Mouse (Mus musculus): Measurements from ENCODE around the gene Ehbp1. TPM values are rescaled to one million over a fixed set of nuclear protein-coding genes. Genes with fewer than 3 reads are reported as not detected.

Gene Ehbp1
- polyA plus RNA-seq, 1 experiment from 2014 or later, result 21.4 TPM

DNA sequence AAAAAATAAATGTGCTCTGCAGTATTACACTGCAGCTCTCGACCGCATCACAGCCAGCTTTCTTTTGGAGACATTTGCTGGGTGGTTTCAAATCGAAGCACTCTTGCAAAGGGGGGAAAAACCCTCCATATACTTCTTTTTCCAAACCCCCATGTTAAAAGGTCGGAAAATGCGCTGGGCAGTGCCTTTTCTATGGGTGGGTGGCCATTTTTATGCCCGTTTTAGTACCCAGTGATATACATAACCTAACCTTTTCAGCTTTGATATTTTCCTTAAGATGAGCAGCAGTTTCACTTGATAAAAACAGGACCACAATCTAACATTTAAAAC lies 334.3 kb downstream of the Ehbp1 start:
- Histone ChIP-seq H3K27me3 (replicated peaks) (peaks cover 38% of the 10 kb centered on the region), H3K27ac (ENCODE audit: poor library complexity, severe bottlenecking) (no peak overlapping the region), H3K9ac (no peak overlapping the region), H3K4me1 (replicated peaks) (peaks cover 37% of the 10 kb centered on the region), H3K9me3 (replicated peaks) (no peaks in the 10 kb centered on the region), H3K4me2 (peak overlapping the region; percentile 69), H3K36me3 (no peaks in the 10 kb centered on the region), H3K4me3 (peak overlapping the region; percentile 41)
- 11% methylated on average over 6 of the region's 6 CpGs for WGBS
- no peak for ATAC-seq (ENCODE audit: insufficient number of reproducible peaks, low FRiP score)

DNA sequence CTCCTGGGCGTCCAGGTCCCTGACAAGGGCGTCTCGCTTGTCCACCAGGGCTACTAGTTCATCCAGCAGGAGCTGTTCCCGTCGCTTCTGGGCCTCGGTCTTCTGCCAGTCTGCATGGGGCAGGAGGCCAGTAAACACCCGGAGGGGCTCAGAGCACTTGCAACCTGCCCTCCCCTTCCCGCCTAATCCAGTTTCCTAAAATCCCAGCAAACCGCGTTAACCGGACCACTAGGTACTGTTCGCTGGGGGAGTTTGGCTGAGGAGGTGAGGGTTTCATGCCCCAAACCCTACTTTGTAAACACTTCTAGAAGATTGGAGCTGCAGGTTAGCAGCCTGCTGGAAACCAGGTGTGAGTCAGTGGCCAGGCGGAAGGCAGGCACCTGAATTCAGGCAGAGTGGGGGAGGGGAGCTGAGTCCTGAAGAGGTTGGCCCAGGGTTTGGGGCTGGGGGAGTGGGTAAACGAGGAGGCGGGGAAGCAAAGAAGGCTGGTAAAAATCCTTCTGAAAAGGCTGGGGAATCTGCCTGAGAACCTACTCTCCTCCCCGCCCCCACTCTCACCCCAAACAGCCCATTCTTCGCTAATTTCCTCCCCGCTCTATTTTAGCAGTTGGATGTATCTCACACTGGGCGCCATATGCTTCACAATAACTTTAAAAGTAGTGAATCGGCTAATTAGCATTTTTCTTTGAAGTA lies 334.9 kb downstream of the Ehbp1 start:
- WGBS, result 15% methylated on average over 20 of the region's 20 CpGs
- Histone ChIP-seq H3K4me2 (peak overlapping the region; percentile 69), H3K4me3 (peak overlapping the region; percentile 41; the same call in 1 of the 2 replicates), H3K27ac (ENCODE audit: poor library complexity, severe bottlenecking) (no peak overlapping the region), H3K9ac (no peak overlapping the region), H3K9me3 (replicated peaks) (no peaks in the 10 kb centered on the region), H3K27me3 (replicated peaks) (peaks cover 41% of the 10 kb centered on the region), H3K4me1 (replicated peaks) (peaks cover 41% of the 10 kb centered on the region), H3K36me3 (no peaks in the 10 kb centered on the region)
- no peak for ATAC-seq (ENCODE audit: insufficient number of reproducible peaks, low FRiP score)

DNA sequence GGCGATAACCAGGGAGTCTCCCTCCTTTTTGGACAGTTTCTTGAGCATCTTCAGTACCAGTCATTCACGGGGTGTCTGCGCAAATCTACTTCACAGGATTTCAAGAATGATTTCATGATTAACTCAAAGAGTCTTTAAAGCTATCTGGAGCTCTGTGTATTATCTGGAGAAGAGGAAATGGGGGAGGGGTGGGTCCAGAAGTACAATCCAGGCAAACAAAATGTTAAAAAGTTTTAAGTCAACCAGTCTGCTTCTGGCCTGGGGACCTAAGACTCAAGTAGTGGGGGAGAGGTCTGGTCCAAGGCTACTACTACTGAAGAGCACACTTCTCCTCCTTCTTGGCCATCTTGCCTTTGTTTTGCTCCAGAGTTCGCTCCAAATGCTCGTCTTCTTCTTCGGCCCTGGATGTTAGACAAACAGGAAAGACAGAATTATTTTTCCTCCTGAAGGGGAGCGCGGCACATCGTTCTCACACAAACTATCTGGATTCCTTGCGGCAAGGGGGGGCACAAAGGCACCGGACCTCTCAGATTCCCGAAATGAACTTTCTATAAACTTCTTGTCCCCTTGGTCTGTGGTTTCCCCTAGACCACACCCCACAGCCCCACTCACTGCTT lies 335.5 kb downstream of the Ehbp1 start:
- Histone ChIP-seq H3K27ac (ENCODE audit: poor library complexity, severe bottlenecking) (no peak overlapping the region), H3K9ac (no peak overlapping the region), H3K36me3 (no peaks in the 10 kb centered on the region), H3K9me3 (replicated peaks) (no peaks in the 10 kb centered on the region), H3K27me3 (replicated peaks) (peaks cover 41% of the 10 kb centered on the region), H3K4me2 (0 out of 2 replicates have a peak overlapping the region, but pooled peaks have one; percentile 69), H3K4me3 (no peak overlapping the region), H3K4me1 (replicated peaks) (peaks cover 41% of the 10 kb centered on the region)
- ATAC-seq (ENCODE audit: insufficient number of reproducible peaks, low FRiP score), result no peak
- 39% methylated on average over 12 of the region's 12 CpGs for WGBS

DNA sequence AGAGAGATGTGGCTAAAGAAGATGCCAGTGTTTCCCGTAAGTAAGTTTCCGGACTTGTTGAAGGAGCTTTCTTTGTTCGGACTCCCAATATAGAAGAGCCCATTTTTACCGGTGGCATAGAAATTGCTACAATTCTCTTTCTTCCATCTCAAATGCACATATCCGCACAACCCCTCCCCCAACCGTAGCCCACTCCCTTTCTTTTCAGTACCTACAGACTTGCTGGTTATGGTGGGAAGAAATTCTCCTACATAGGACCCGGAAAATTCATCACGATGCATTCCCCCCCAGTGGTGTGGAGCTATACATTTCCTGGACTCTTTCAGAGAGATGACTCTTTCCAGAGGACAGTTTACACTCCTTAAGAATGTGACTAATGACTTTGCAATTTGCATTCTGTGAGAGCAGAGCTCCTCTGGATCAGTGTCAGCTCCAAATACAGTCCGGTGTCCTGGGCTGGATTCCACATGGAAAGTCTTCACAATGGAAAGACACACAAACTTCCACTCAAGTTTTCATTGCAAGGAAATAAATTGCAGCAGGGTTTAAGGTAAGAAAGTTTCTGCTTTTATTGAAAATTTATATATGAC lies 336.7 kb downstream of the Ehbp1 start:
- H3K4me2 ChIP-seq, result no peak overlapping the region
- peaks cover 50% of the 10 kb centered on the region for H3K4me1 ChIP-seq (replicated peaks)
- no peaks in the 10 kb centered on the region for H3K9me3 ChIP-seq (replicated peaks)
- no peak overlapping the region for H3K27ac ChIP-seq (ENCODE audit: poor library complexity, severe bottlenecking)
- WGBS, result 20% methylated on average over 9 of the region's 9 CpGs
- no peak for ATAC-seq (ENCODE audit: insufficient number of reproducible peaks, low FRiP score)
- H3K9ac ChIP-seq, result no peak overlapping the region
- H3K4me3 ChIP-seq, result no peak overlapping the region
- H3K36me3 ChIP-seq, result no peaks in the 10 kb centered on the region
- H3K27me3 ChIP-seq (replicated peaks), result peaks cover 52% of the 10 kb centered on the region

DNA sequence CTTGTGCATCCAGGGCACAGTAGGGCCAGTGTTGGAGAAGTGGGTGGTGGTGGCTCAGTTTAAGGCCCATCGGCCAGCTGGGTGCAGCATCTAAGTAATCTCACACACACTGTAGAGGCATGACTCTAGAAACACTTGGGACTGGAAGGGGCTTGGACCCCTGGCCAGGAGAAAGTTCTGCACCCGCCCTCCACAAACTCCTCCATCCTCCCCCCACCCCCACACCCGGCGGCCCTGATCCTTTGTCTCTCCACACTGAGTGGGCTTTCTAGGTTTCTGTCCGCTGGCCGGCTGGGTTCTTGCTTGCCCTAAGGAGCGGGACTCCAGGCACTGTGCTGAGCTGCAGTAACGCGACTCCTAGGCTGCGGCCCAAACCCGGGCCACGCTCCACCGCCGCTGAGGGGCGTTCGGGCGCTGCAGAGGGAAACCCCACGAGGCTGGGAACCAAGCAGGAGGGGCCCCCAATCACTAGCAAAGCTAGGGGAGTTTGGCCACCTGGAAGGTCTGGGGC lies 337.7 kb downstream of the Ehbp1 start:
- peaks cover 62% of the 10 kb centered on the region for H3K27me3 ChIP-seq (replicated peaks)
- H3K4me3 ChIP-seq, result peak overlapping the region; percentile 27
- H3K4me1 ChIP-seq (replicated peaks), result peaks cover 51% of the 10 kb centered on the region
- peak; percentile 36; the same call in 1 of the 2 replicates for ATAC-seq (ENCODE audit: insufficient number of reproducible peaks, low FRiP score)
- no peaks in the 10 kb centered on the region for H3K36me3 ChIP-seq
- WGBS, result 2% methylated on average over 18 of the region's 18 CpGs
- H3K9me3 ChIP-seq (replicated peaks), result no peaks in the 10 kb centered on the region
- H3K4me2 ChIP-seq, result peak overlapping the region; percentile 93
- 0 out of 2 replicates have a peak overlapping the region, but pooled peaks have one; percentile 1 for H3K9ac ChIP-seq
- H3K27ac ChIP-seq (ENCODE audit: poor library complexity, severe bottlenecking), result no peak overlapping the region

DNA sequence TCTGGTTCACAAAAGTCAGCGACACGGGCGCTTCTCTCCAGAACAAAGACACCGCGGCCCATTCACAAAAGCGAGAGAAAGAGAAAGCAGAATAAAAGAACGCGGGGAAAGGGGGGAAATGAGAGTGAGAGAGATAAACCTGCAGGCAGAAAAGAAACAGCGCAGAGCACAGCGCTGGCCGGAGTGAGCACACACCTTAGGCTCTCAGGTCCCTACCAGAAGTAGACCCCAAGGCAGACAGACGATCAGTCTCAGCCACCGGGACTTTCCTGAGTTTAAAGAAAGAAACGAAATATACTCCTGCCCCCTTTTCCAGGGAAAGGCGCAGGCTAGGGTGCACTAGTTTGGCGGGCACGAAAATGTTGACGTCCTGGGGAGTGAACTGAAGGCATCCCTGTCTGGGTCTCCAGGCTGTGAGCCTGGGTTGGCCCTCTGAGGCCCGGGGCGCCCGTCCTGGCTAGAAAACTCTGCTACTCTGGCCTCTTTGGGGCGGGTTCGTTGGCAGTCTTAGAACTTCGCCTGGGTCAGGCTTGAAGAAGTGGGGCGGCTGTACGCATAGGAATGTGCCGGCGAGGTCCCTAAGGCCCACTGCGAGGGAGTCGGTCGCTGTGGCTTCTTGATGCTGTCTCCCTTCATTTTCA lies 338.6 kb downstream of the Ehbp1 start:
- WGBS, result under 1% methylated on average over 31 of the region's 31 CpGs
- no peak for ATAC-seq (ENCODE audit: insufficient number of reproducible peaks, low FRiP score)
- H3K27me3 ChIP-seq (replicated peaks), result peaks cover 70% of the 10 kb centered on the region
- no peak overlapping the region for H3K9ac ChIP-seq
- H3K27ac ChIP-seq (ENCODE audit: poor library complexity, severe bottlenecking), result no peak overlapping the region
- H3K36me3 ChIP-seq, result no peaks in the 10 kb centered on the region
- H3K4me2 ChIP-seq, result peak overlapping the region; percentile 93
- H3K4me3 ChIP-seq, result peak overlapping the region; percentile 62
- no peaks in the 10 kb centered on the region for H3K9me3 ChIP-seq (replicated peaks)
- H3K4me1 ChIP-seq (replicated peaks), result peaks cover 51% of the 10 kb centered on the region

DNA sequence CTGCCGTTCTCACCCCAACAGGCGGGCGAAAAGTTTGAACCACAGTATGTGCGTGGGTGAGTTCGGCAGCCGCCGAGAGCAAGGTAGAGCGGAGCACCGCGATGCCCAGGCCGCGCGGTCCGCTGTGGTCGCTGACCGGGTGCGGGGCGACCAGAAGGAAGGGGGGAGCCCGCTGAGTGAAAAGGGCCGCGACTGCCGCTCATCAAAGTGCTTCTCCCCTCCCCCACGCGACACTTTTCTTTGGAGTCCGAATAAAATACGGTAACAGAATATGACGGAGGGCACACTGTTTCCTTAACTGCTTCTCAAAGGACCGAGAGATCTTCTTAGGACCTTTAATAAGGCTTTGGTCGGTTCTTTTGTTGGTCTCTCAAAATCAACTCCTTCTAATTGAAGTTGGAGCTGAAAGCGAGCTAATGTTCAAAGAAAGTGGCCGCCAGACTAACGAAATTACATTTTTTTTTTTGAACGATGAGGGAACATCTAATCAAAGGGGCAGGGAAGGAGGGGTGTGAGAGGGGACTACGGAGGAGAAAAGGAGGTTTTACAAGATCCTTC lies 339.2 kb downstream of the Ehbp1 start, which contains the start of gene Otx1:
Otx1 (minus strand) TSS at position 115 of the 558 bp plus-strand sequence.
- peaks cover 76% of the 10 kb centered on the region for H3K27me3 ChIP-seq (replicated peaks)
- under 1% methylated on average over 34 of the region's 34 CpGs for WGBS
- H3K9me3 ChIP-seq (replicated peaks), result no peaks in the 10 kb centered on the region
- peak within 1 kb of the TSS; percentile 62 for H3K4me3 ChIP-seq
- H3K4me1 ChIP-seq (replicated peaks), result peaks cover 52% of the 10 kb centered on the region
- no peak within 1 kb of the TSS for H3K27ac ChIP-seq (ENCODE audit: poor library complexity, severe bottlenecking)
- H3K9ac ChIP-seq, result peak within 1 kb of the TSS; percentile 67
- H3K4me2 ChIP-seq, result peak within 1 kb of the TSS; percentile 93
- ATAC-seq (ENCODE audit: insufficient number of reproducible peaks, low FRiP score), result no peak
- H3K36me3 ChIP-seq, result no peaks in the 10 kb centered on the region

DNA sequence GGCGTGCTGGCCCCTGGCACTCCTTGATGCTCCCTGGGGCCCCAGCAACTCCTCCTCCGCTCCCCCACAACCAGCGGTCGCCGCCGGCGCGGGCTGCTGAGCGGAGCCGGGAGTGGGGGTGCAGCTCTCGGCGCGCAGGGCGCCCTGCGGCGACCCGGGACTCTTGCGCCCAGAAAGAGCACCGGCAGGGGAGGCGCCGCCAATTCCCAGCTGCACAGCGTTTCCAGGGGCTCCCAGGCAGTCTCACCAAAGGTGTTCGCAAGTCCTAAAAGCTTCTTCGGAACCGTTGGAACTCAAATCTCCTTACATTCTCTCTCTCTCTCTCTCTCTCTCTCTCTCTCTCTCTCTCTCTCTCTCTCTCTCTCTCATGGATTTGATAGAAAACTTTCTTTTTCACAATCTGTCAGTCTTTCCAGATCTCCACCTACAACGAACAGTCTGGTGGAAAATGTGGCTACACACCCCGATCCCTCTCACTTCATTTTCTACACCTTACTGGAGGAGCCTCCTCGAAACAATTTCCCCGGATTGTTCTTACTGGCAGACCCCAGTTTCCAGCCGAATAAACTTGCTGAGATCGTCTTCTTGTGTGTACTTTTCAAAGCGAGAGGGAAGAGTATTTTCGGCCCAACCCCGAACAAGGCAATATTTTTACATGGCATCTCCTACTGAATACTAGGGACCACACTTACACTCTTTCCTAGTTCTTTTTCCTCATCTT lies 339.9 kb downstream of the Ehbp1 start:
- H3K36me3 ChIP-seq, result no peaks in the 10 kb centered on the region
- H3K27me3 ChIP-seq (replicated peaks), result peaks cover 76% of the 10 kb centered on the region
- peak overlapping the region; percentile 62 for H3K4me3 ChIP-seq
- H3K9ac ChIP-seq, result peak overlapping the region; percentile 67
- no peak overlapping the region for H3K27ac ChIP-seq (ENCODE audit: poor library complexity, severe bottlenecking)
- H3K9me3 ChIP-seq (replicated peaks), result no peaks in the 10 kb centered on the region
- ATAC-seq (ENCODE audit: insufficient number of reproducible peaks, low FRiP score), result no peak
- peak overlapping the region; percentile 93 for H3K4me2 ChIP-seq
- WGBS, result under 1% methylated on average over 34 of the region's 34 CpGs
- peaks cover 48% of the 10 kb centered on the region for H3K4me1 ChIP-seq (replicated peaks)

DNA sequence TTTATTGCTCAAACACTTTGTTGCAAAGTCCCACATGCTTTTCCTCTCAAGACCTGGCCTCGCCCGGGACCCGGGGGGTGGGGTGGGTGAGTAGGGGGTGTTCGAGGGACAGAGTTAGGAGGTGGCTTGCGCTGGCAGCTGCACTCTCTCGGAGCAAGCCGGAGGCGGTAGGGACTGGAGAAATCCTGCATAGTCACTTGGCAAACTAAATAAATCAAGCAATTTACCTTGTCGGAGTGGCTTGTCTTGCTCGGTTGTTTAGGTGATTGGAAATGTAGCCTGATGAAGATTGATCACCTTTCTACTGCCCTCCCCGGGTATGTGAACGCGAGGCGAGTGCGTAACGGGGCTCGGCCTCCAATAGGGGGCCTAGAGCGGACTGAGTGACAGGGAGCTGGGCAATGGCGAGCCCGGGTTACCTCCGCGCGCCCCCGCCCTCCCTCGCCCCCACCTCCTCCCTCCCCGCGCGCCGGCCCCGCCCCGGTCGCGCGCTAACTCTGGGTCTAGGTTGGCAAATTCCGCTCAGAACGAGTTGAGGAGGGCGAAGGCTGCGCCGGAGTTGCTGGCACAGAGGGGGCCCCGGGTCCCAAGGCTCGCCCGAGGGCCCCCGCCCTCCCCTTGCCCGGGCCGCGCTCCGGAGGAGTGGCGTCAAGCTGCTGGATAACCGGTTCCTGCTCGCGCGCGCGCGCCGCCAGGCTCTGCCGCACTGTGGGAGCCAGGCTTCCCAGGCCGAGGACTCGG lies 340.6 kb downstream of the Ehbp1 start:
- Histone ChIP-seq H3K9me3 (replicated peaks) (no peaks in the 10 kb centered on the region), H3K4me2 (peak overlapping the region; percentile 93), H3K9ac (peak overlapping the region; percentile 67), H3K27ac (ENCODE audit: poor library complexity, severe bottlenecking) (no peak overlapping the region), H3K4me1 (replicated peaks) (peaks cover 49% of the 10 kb centered on the region), H3K36me3 (no peaks in the 10 kb centered on the region), H3K4me3 (peak overlapping the region; percentile 62), H3K27me3 (replicated peaks) (peaks cover 76% of the 10 kb centered on the region)
- under 1% methylated on average over 52 of the region's 59 CpGs for WGBS
- peak; percentile 83 for ATAC-seq (ENCODE audit: insufficient number of reproducible peaks, low FRiP score)

Data from heart, embryonic 12.5 days (tissue).